Mouse (Mus musculus): Measurements from ENCODE around the gene Pgp. TPM values are rescaled to one million over a fixed set of nuclear protein-coding genes. Genes with fewer than 3 reads are reported as not detected.
A peak's percentile ranks its signal among the peaks of the same experiment; 100 is the strongest.

Pgp gene
- total and polyA plus RNA-seq, 3 experiments = 19.3 to 55.0 TPM; not detected in 1

DNA sequence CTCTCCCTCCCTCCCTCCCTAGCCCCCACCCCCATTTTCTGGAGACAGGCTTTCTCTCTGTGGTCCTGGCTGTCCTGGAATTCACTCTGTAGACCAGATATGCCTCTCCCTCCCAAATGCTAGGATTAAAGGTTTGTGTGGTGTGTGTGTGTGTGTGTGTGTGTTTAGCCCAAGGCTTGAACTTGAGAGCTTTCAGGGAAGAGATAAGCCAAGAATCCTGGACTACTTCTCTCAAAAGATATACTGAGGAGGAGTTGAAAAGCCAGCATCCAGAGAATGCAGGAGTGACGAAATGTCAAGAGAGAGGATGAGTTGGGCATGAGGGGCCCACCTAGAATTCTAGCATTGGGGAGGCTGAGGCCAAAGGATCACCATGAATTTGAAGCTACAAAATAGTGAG, 7.3 kb upstream of the Pgp start:
- H3K27me3 ChIP-seq (ENCODE audit: control insufficient read depth in 1 of 2, insufficient read depth in 2 of 2, low read length in 2 of 2) = no peaks in the 10 kb centered on the region
- H3K4me3 ChIP-seq (ENCODE audit: control insufficient read depth in 1 of 2, insufficient read depth in 1 of 2, low read depth in 2 of 2, low read length in 2 of 2) = no peak overlapping the region
- peaks cover 0 to 12% of the 10 kb centered on the region in 2 experiments; a peak in 3 of 4 replicates for H3K4me1 ChIP-seq (ENCODE audit: control insufficient read depth in 1 of 2, insufficient read depth in 2 of 2, low read length in 2 of 2)
- no peak for TF ChIP-seq ZMIZ1 (IDR thresholded peaks at IDR 0.05; ENCODE audit: low read depth, low read length)
- H3K36me3 ChIP-seq (ENCODE audit: control insufficient read depth in 1 of 2, insufficient read depth in 2 of 2, low read length in 2 of 2) = peaks cover 0 to 4% of the 10 kb centered on the region in 2 experiments; a peak in 2 of 4 replicates
- H3K9me3 ChIP-seq (replicated peaks; ENCODE audit: insufficient read depth, low read length) = no peaks in the 10 kb centered on the region
- no peak for DNase-seq (ENCODE audit: low read depth, low spot score)
- H3K79me2 ChIP-seq (ENCODE audit: control insufficient read depth, insufficient read depth, low read length, poor library complexity) = no peaks in the 10 kb centered on the region
- H3K27ac ChIP-seq (ENCODE audit: control insufficient read depth, low read depth, low read length) = no peak overlapping the region
- H3K9ac ChIP-seq (ENCODE audit: control insufficient read depth, low read depth, low read length, poor library complexity, severe bottlenecking) = no peak overlapping the region

DNA sequence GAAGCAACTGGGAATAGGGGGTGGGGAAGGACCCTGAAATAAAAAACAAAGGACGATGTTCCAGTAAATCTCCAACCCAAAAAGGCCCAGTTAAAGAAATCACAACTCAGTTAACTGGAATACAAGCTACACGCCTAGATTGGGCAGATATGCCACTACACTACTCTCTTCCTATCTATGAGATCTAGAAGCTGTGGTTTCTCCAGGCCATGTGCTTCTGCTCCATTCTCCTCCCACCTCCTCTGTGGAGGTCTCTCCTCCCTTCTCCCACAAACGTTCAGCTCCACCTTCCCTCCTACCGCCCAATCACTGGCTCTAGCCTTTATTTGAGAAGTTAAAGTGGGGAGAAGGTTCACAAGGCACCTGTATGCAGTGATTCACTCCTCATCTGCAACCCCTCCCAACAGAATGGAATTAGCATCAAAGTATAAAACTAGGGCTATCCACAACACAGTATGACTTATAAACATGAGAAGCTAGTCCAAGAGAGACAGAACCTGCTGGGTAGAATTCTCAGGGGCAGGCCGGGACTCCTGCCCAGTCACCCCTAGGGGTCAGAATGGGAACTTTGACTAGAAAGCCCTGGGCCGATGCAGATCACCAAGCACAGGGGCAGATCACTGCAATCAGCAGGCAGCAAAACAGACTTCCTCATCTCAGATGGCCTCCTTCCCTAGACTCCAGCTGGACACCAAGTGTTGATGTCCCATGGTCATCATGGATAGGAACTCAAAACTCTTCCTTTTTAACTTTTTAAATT, 6.6 kb upstream of the Pgp start:
- Histone ChIP-seq H3K36me3 (ENCODE audit: control insufficient read depth in 1 of 2, insufficient read depth in 2 of 2, low read length in 2 of 2) (peaks cover 0 to 4% of the 10 kb centered on the region in 2 experiments; a peak in 2 of 4 replicates), H3K9me3 (replicated peaks; ENCODE audit: insufficient read depth, low read length) (no peaks in the 10 kb centered on the region), H3K4me3 (ENCODE audit: control insufficient read depth in 1 of 2, insufficient read depth in 1 of 2, low read depth in 2 of 2, low read length in 2 of 2) (no peak overlapping the region), H3K27ac (ENCODE audit: control insufficient read depth, low read depth, low read length) (no peak overlapping the region), H3K9ac (ENCODE audit: control insufficient read depth, low read depth, low read length, poor library complexity, severe bottlenecking) (no peak overlapping the region), H3K27me3 (ENCODE audit: control insufficient read depth in 1 of 2, insufficient read depth in 2 of 2, low read length in 2 of 2) (no peaks in the 10 kb centered on the region), H3K4me1 (ENCODE audit: control insufficient read depth in 1 of 2, insufficient read depth in 2 of 2, low read length in 2 of 2) (peaks cover 0 to 12% of the 10 kb centered on the region in 2 experiments; a peak in 3 of 4 replicates), H3K79me2 (ENCODE audit: control insufficient read depth, insufficient read depth, low read length, poor library complexity) (no peaks in the 10 kb centered on the region)
- DNase-seq (ENCODE audit: low read depth, low spot score) = peak; percentile 77
- no peak for TF ChIP-seq POLR2AphosphoS5 (IDR thresholded peaks at IDR 0.05; ENCODE audit: borderline replicate concordance, low read depth, low read length)
- TF ChIP-seq TAL1 (IDR thresholded peaks at IDR 0.05; ENCODE audit: low read length) = no peak
- TF ChIP-seq CHD1 (IDR thresholded peaks at IDR 0.05; ENCODE audit: low read depth, low read length) = no peak
- peak; percentile 45; the same call in 1 of the 2 replicates for TF ChIP-seq MXI1 (IDR thresholded peaks at IDR 0.05; ENCODE audit: low read depth, low read length)
- peak; percentile 54 for TF ChIP-seq GATA1 (IDR thresholded peaks at IDR 0.05; ENCODE audit: low read depth, low read length)
- TF ChIP-seq ZKSCAN1 (IDR thresholded peaks at IDR 0.05; ENCODE audit: low read depth, low read length) = no peak
- no peak for TF ChIP-seq HCFC1 (IDR thresholded peaks at IDR 0.05; ENCODE audit: low read depth, low read length)
- no peak for TF ChIP-seq GABPA (IDR thresholded peaks at IDR 0.05; ENCODE audit: low read depth, low read length)
- TF ChIP-seq KAT2A (conservative IDR thresholded peaks at IDR 0.05; ENCODE audit: low read depth, low read length) = no peak
- no peak for TF ChIP-seq ZNF384 (IDR thresholded peaks at IDR 0.05; ENCODE audit: low read depth, low read length)
- TF ChIP-seq ELF1 (IDR thresholded peaks at IDR 0.05; ENCODE audit: low read depth, low read length) = no peak
- TF ChIP-seq ZC3H11A (IDR thresholded peaks at IDR 0.05; ENCODE audit: low read depth, low read length) = no peak
- TF ChIP-seq POLR2AphosphoS2 (IDR thresholded peaks at IDR 0.05; ENCODE audit: low read length) = no peak
- no peak for TF ChIP-seq POLR2A (IDR thresholded peaks at IDR 0.05; ENCODE audit: control insufficient read depth in 1 of 2, insufficient read depth in 1 of 2, low read depth in 1 of 2, low read length in 2 of 2, poor library complexity in 1 of 2)
- TF ChIP-seq UBTF (IDR thresholded peaks at IDR 0.05; ENCODE audit: borderline replicate concordance, insufficient read depth, low read depth, low read length) = no peak
- TF ChIP-seq MYC (IDR thresholded peaks at IDR 0.05; ENCODE audit: low read depth, low read length) = peak; percentile 69; the same call in 1 of the 2 replicates
- no peak for TF ChIP-seq USF2 (IDR thresholded peaks at IDR 0.05; ENCODE audit: borderline replicate concordance in 1 of 2, insufficient read depth in 1 of 2, low read depth in 1 of 2, low read length in 2 of 2)
- peak; percentile 56; the same call in 1 of the 2 replicates for TF ChIP-seq RCOR1 (IDR thresholded peaks at IDR 0.05; ENCODE audit: low read depth, low read length)
- TF ChIP-seq JUND (IDR thresholded peaks at IDR 0.05; ENCODE audit: low read depth, low read length) = no peak
- no peak for TF ChIP-seq ZMIZ1 (IDR thresholded peaks at IDR 0.05; ENCODE audit: low read depth, low read length)
- no peak for TF ChIP-seq MAZ (IDR thresholded peaks at IDR 0.05; ENCODE audit: low read depth, low read length)
- TF ChIP-seq ETS1 (IDR thresholded peaks at IDR 0.05; ENCODE audit: low read depth, low read length) = no peak
- no peak for TF ChIP-seq RAD21 (IDR thresholded peaks at IDR 0.05; ENCODE audit: low read depth, low read length)
- no peak for TF ChIP-seq BHLHE40 (IDR thresholded peaks at IDR 0.05; ENCODE audit: borderline replicate concordance, low read depth, low read length)
- no peak for TF ChIP-seq E2F4 (IDR thresholded peaks at IDR 0.05; ENCODE audit: borderline replicate concordance, low read depth, low read length)
- no peak for TF ChIP-seq MAFK (IDR thresholded peaks at IDR 0.05; ENCODE audit: borderline replicate concordance, low read depth, low read length)
- no peak for TF ChIP-seq CHD2 (IDR thresholded peaks at IDR 0.05; ENCODE audit: low read length)
- TF ChIP-seq NRF1 (IDR thresholded peaks at IDR 0.05; ENCODE audit: insufficient read depth, low read depth, low read length, poor library complexity, severe bottlenecking) = no peak
- peak in 2 of 3 experiments; percentile 25 to 39; a peak in 5 of 6 replicates for TF ChIP-seq CTCF (IDR thresholded peaks at IDR 0.05 in 2 of 3, conservative IDR thresholded peaks at IDR 0.05 in 1 of 3; ENCODE audit: control insufficient read depth in 1 of 3, insufficient read depth in 1 of 3, low read depth in 2 of 3, low read length in 3 of 3, poor library complexity in 1 of 3, severe bottlenecking in 1 of 3)
- no peak for TF ChIP-seq SIN3A (IDR thresholded peaks at IDR 0.05; ENCODE audit: low read length)

All from MEL (cell line).